Mouse (Mus musculus) heart, embryonic 14.5 days (tissue): ENCODE results near the gene Slc25a31. TPM values are rescaled to one million over a fixed set of nuclear protein-coding genes. Genes with fewer than 3 reads are reported as not detected.

Experiments used
- ATAC-seq: fragments of 200-750 bp; cut with Nextera tagmentation; 2 replicates; pipeline ENCODE4 v1.8.0; 2017; ENCODE audit warnings: low read depth, moderate TSS enrichment; ENCODE audit not compliant: insufficient number of reproducible peaks, insufficient read depth, low FRiP score
- H3K27ac ChIP-seq, 2 experiments: fragments of 200-500 bp in 1 of 2; fragments of 300-500 bp in 1 of 2; sonication (generic) in 1 of 2; replicated peaks in 1 of 2; 2 replicates each; pipeline ENCODE4 v1.5.1; 2012 to 2014; ENCODE audit warnings: low read depth in 2 of 2, low read length in 2 of 2, control low read depth in 1 of 2, mild to moderate bottlenecking in 1 of 2, mixed read lengths in 1 of 2; ENCODE audit not compliant: control insufficient read depth in 1 of 2, insufficient read depth in 1 of 2
- H3K27me3 ChIP-seq: fragments of 300-500 bp; sonication (generic); 2 replicates; pipeline ENCODE4 v1.6.1; 2014; ENCODE audit warnings: mild to moderate bottlenecking, low read length, control low read depth; ENCODE audit not compliant: control insufficient read depth, insufficient read depth
- H3K36me3 ChIP-seq: fragments of 300-500 bp; sonication (generic); 2 replicates; pipeline ENCODE4 v1.6.1; 2014; ENCODE audit warnings: mild to moderate bottlenecking, control low read depth, low read length, mixed read lengths; ENCODE audit not compliant: control insufficient read depth, insufficient read depth
- H3K4me1 ChIP-seq, 2 experiments: fragments of 200-500 bp in 1 of 2; fragments of 300-500 bp in 1 of 2; sonication (generic) in 1 of 2; 2 replicates each; pipeline ENCODE4 v1.6.1; 2012 to 2014; ENCODE audit warnings: low read length in 2 of 2, control low read depth in 1 of 2, mixed read lengths in 1 of 2; ENCODE audit not compliant: control insufficient read depth in 2 of 2, insufficient read depth in 2 of 2
- H3K4me2 ChIP-seq: fragments of 300-500 bp; sonication (generic); 2 replicates; pipeline ENCODE4 v1.6.1; 2014; ENCODE audit warnings: mild to moderate bottlenecking, low read length
- H3K4me3 ChIP-seq, 2 experiments: fragments of 200-500 bp in 1 of 2; fragments of 300-500 bp in 1 of 2; sonication (generic) in 1 of 2; 2 replicates each; pipeline ENCODE4 v1.5.1; 2012 to 2014; ENCODE audit warnings: low read length in 2 of 2, mild to moderate bottlenecking in 2 of 2, control low read depth in 1 of 2, low read depth in 1 of 2, moderate library complexity in 1 of 2; ENCODE audit not compliant: control insufficient read depth in 1 of 2, insufficient read depth in 1 of 2
- H3K9ac ChIP-seq: fragments of 300-500 bp; sonication (generic); 2 replicates; pipeline ENCODE4 v1.6.1; 2014; ENCODE audit warnings: mild to moderate bottlenecking, low read length
- H3K9me3 ChIP-seq: fragments of 300-500 bp; sonication (generic); 2 replicates; pipeline ENCODE4 v1.6.1; 2016; ENCODE audit warnings: low read length, control low read depth; ENCODE audit not compliant: control insufficient read depth
- WGBS: fragments of 180-500 bp; shearing (Covaris S2); extraction: QIAGEN DNeasy Blood & Tissue Kit; methylation state at CpG from one replicate; pipeline ENCODE4 v1.1.7; 2014; 5-methylcytosine and 5-hydroxymethylcytosine counted together
- polyA plus RNA-seq: library from polyadenylated mRNA; unstranded; fragments of >200 nt; fragmentation: Nextera tagmentation; extraction: Ambion mirVana; gene quantifications from 2 replicates; pipeline ENCODE4 v1.2.1, GENCODE M21; 2014

The Slc25a31 gene
- polyA plus RNA-seq, 1 experiment from 2014 or later: 1.00 TPM

DNA sequence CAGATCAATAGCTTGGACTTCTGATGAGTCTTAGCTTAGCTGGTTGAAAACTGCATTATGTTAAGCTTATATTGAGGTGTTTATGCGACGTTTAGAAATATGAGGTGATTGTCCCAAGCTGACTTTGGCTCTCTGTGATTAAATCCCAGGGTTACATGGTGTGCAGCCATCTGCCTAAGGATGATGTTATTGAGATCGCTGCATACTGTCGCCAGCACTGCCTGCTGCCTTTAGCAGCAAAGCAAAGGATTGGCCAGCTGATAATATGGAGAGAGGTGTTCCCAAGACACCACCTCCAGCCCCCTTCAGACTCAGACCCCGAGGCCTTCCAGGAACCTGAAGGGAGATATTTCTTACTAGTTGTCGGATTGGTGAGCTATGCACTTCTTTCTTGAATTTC is 17.1 kb upstream of the Slc25a31 start:
- H3K27ac ChIP-seq: no peak overlapping the region
- H3K9me3 ChIP-seq: no peaks in the 10 kb centered on the region
- ATAC-seq: no peak
- H3K36me3 ChIP-seq: no peaks in the 10 kb centered on the region
- peaks cover 17 to 27% of the 10 kb centered on the region in 2 experiments for H3K4me1 ChIP-seq
- H3K4me2 ChIP-seq: no peak overlapping the region
- no peak overlapping the region for H3K9ac ChIP-seq
- WGBS: 91% methylated on average over 6 of the region's 6 CpGs
- H3K27me3 ChIP-seq: no peaks in the 10 kb centered on the region
- H3K4me3 ChIP-seq: no peak overlapping the region

DNA sequence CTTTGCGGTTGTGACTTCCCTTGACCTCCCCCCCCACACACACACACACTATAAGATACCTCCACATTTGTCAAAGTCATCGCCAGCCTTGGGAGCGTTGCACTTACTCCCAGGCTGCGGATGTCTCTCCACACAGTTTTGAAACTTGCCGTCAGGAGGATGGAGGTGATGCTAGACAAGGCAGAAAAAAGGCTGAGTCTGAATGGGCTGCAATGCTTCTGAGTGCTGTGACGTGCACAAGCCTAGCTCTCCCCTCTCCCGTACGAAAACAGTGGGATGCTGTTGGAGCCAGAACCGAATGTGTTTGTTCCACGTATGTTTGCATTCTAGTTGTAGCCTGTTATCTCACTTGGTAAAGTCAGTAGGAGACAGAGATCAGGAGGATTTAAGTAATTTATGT is 15.2 kb upstream of the Slc25a31 start:
- H3K36me3 ChIP-seq: peaks cover 6% of the 10 kb centered on the region; the same call in 1 of the 2 replicates
- H3K27ac ChIP-seq: peak overlapping the region; percentile 45 to 47; a peak in 3 of 4 replicates
- H3K4me1 ChIP-seq: peaks cover 11 to 16% of the 10 kb centered on the region in 2 experiments
- H3K9me3 ChIP-seq: no peaks in the 10 kb centered on the region
- peak overlapping the region; percentile 51 for H3K4me2 ChIP-seq
- WGBS: 37% methylated on average over 10 of the region's 10 CpGs
- no peak overlapping the region for H3K9ac ChIP-seq
- H3K4me3 ChIP-seq: no peak overlapping the region
- ATAC-seq: no peak
- no peaks in the 10 kb centered on the region for H3K27me3 ChIP-seq

DNA sequence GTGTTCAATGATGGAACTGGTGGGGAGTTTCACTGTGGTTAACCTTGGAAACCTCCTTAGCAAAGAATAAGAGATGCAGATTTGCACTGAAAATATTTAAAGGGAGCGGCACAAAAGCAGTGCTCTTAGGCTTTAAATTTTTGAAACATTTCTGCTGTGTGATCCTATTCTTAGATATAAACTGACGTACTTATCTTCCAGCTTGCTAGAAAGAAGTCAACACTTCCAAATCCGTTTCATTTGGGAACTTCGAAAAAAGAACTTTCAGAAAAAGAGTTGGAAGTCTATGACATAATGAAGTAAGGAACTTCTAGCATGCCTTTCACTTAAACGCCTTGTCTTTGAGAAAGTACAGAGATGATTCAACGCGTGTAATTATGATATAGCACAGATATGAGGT is 14.7 kb upstream of the Slc25a31 start:
- Histone ChIP-seq H3K9me3 (no peaks in the 10 kb centered on the region), H3K4me3 (no peak overlapping the region), H3K36me3 (peaks cover 9% of the 10 kb centered on the region; the same call in 1 of the 2 replicates), H3K4me2 (peak overlapping the region; percentile 51), H3K9ac (no peak overlapping the region), H3K4me1 (peaks cover 11 to 16% of the 10 kb centered on the region in 2 experiments), H3K27ac (peak overlapping the region; percentile 45 to 47; a peak in 3 of 4 replicates), H3K27me3 (no peaks in the 10 kb centered on the region)
- no peak for ATAC-seq
- 46% methylated on average over 7 of the region's 7 CpGs for WGBS

DNA sequence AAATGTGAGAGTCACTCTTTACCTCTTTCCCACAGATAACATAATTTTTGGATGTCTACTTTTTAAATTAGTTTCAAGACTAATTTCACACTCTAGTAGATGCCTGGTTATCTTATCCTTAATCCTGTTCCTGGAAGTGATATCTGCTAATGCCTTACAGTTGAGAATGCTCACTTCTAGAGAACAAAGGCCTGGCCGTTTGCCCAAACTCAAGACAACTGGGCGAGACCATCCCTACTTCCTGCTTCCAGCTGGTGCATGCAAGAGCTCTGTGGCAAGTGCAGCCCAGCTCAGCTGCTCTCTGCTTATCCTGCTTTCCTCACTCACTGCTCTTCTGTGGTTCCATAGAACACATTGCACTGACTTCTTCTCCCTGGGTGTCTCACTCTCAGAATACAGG is 14.2 kb upstream of the Slc25a31 start:
- Histone ChIP-seq H3K9ac (no peak overlapping the region), H3K27ac (0 out of 4 replicates have a peak overlapping the region, but pooled peaks of 1 of the 2 experiments have one; percentile 4), H3K4me3 (no peak overlapping the region), H3K4me2 (no peak overlapping the region), H3K36me3 (peaks cover 10% of the 10 kb centered on the region; the same call in 1 of the 2 replicates), H3K9me3 (no peaks in the 10 kb centered on the region), H3K4me1 (peaks cover 11 to 16% of the 10 kb centered on the region in 2 experiments), H3K27me3 (no peaks in the 10 kb centered on the region)
- ATAC-seq: 0 out of 2 replicates have a peak, but pooled peaks have one; percentile 39
- 7% methylated on average over 2 of the region's 2 CpGs for WGBS

DNA sequence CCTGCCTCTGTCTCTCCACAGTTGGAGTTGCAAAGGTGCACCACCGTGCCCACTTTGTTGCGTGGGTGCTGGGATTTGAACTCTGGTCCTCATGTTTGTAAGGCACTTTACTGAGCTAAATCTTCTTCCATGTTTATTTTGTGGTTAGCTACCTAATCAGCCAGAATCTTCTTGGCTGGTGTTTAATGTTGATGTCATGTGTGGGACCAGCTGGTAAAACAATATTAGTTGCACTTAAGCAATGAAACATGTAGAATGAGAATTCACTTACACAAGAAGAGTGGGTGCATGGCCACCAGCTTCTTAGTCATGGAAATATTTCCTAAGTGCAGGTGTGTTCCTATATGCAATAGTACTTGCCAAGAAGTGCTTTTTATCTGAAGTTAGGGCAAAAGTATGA is 13.5 kb upstream of the Slc25a31 start:
- Histone ChIP-seq H3K4me2 (no peak overlapping the region), H3K9me3 (no peaks in the 10 kb centered on the region), H3K27ac (no peak overlapping the region), H3K36me3 (peaks cover 16% of the 10 kb centered on the region), H3K27me3 (no peaks in the 10 kb centered on the region), H3K4me3 (no peak overlapping the region), H3K9ac (no peak overlapping the region), H3K4me1 (peaks cover 11 to 16% of the 10 kb centered on the region in 2 experiments)
- WGBS: 89% methylated on average over 2 of the region's 2 CpGs
- no peak for ATAC-seq

DNA sequence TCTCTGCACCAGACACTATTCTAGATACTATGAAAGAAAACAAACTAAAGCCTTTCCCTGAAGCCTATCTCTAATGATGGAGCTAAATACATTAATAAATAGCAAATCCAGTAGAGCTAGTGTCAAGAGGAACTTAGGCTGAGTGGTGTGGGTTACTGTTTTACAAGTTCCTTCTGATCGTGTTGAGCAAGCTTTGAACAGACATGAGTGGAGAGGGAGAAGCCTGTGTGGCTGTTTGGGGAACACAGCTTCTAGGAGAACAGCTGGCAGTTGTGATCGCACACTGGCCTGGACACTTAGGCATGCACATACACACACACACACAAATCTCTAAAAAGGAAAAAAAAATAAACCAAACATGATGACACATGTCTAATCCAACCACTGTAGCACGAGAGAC is 9.8 kb upstream of the Slc25a31 start:
- H3K9me3 ChIP-seq: no peaks in the 10 kb centered on the region
- no peak overlapping the region for H3K27ac ChIP-seq
- no peak for ATAC-seq
- no peak overlapping the region for H3K4me3 ChIP-seq
- WGBS: 83% methylated on average over 3 of the region's 3 CpGs
- H3K9ac ChIP-seq: no peak overlapping the region
- H3K27me3 ChIP-seq: no peaks in the 10 kb centered on the region
- H3K4me2 ChIP-seq: no peak overlapping the region
- H3K36me3 ChIP-seq: peaks cover 20% of the 10 kb centered on the region
- peaks cover 6 to 8% of the 10 kb centered on the region in 2 experiments for H3K4me1 ChIP-seq

DNA sequence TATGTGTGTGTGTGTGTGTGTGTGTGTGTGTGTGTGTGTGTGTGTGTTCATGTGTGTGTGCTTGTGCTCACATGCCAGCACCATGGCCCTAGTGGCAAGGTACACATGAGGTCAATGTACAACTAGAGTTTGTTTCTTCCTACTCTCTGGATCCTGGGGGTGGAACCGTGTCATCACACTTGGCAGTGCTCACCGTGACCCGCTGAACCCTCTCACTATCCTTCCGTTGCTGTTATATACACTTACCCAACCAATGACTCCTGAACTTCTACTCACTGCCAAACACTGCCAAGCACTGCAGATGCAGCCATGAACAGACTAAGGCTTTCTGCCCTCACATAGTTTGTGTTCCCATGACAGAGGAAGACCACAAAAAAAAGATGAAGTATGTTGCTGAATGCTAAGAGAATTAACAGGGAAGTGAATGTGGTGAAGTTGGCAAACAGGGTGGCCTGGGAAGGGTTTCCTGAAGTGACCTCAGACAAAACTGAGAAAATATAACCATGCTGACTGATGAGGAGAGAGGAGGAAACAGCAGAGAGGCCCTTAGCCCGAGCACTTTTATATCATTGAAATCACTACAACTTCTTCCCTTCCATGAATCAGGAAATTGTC is 3.7 kb upstream of the Slc25a31 start:
- peaks cover 7% of the 10 kb centered on the region for H3K36me3 ChIP-seq
- H3K27ac ChIP-seq: no peak overlapping the region
- H3K4me1 ChIP-seq: peaks cover 0 to 2% of the 10 kb centered on the region in 2 experiments; a peak in 1 of 4 replicates
- H3K4me3 ChIP-seq: no peak overlapping the region
- H3K9ac ChIP-seq: no peak overlapping the region
- peaks cover 4% of the 10 kb centered on the region; the same call in 1 of the 2 replicates for H3K9me3 ChIP-seq
- H3K4me2 ChIP-seq: no peak overlapping the region
- no peak for ATAC-seq
- 69% methylated on average over 5 of the region's 5 CpGs for WGBS
- no peaks in the 10 kb centered on the region for H3K27me3 ChIP-seq

DNA sequence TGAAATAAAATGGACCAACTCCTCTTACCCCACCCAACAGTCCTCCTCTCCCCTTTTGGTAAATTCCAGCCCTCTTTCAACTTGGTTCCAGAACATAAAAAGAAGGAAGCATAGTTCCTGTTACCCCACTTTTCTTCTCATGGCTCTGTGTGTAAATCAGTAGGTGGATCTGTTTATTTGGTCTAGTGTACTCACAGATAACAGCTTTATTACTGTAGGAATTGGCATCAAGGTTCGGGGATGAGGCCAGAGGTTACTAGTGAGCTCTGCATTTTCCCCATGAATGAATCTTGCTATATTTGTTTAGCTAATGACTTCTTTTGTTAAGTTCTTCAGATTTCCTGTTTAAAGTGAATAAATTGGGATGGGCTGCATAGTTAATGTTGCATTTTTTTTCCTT is 7.4 kb downstream of the Slc25a31 start:
- no peak for ATAC-seq
- H3K4me1 ChIP-seq: no peaks in the 10 kb centered on the region

More for the DNA sequence above, 7.4 kb downstream of the Slc25a31 start:
- Histone ChIP-seq H3K9ac (no peak overlapping the region), H3K4me3 (no peak overlapping the region), H3K4me2 (no peak overlapping the region), H3K36me3 (no peaks in the 10 kb centered on the region), H3K27me3 (no peaks in the 10 kb centered on the region), H3K27ac (no peak overlapping the region), H3K9me3 (no peaks in the 10 kb centered on the region)
- WGBS: 43% methylated on average over 1 of the region's 1 CpGs
